Mouse (Mus musculus) liver, embryonic 11.5 days (tissue): ENCODE data around the gene Rsu1. TPM values are rescaled to one million over a fixed set of nuclear protein-coding genes. Genes with fewer than 3 reads are reported as not detected.
A peak's percentile ranks its signal among the peaks of the same experiment; 100 is the strongest.

Experiments
- ATAC-seq: fragments of 200-750 bp; cut with Nextera tagmentation; replicated peaks from 2 replicates; pipeline ENCODE4 v1.8.0; 2017; ENCODE audit warnings: moderate number of reproducible peaks, mild to moderate bottlenecking, moderate TSS enrichment, moderate library complexity; ENCODE audit not compliant: low FRiP score
- DNase-seq: peaks from one replicate; pipeline ENCODE4 v3.0.0-alpha.2; 2017; ENCODE audit warnings: low spot score
- H3K27ac ChIP-seq: fragments of 300-500 bp; sonication (generic); 2 replicates; pipeline ENCODE4 v1.5.1; 2014; ENCODE audit warnings: mild to moderate bottlenecking, low read depth, low read length, control low read depth
- H3K27me3 ChIP-seq: fragments of 300-500 bp; sonication (generic); replicated peaks from 2 replicates; pipeline ENCODE4 v1.6.1; 2014; ENCODE audit warnings: low read length, mixed read lengths; ENCODE audit not compliant: control insufficient read depth, insufficient read depth
- H3K36me3 ChIP-seq: fragments of 300-500 bp; sonication (generic); 2 replicates; pipeline ENCODE4 v1.6.1; 2014; ENCODE audit warnings: mild to moderate bottlenecking, low read length, moderate library complexity, mixed read lengths; ENCODE audit not compliant: control insufficient read depth, insufficient read depth
- H3K4me1 ChIP-seq: fragments of 300-500 bp; sonication (generic); replicated peaks from 2 replicates; pipeline ENCODE4 v1.6.1; 2014; ENCODE audit warnings: low read length, mixed read lengths; ENCODE audit not compliant: control insufficient read depth, insufficient read depth
- H3K4me2 ChIP-seq: fragments of 300-500 bp; sonication (generic); 2 replicates; pipeline ENCODE4 v1.6.1; 2014; ENCODE audit warnings: mild to moderate bottlenecking, control low read depth, moderate library complexity
- H3K4me3 ChIP-seq: fragments of 300-500 bp; sonication (generic); 2 replicates; pipeline ENCODE4 v1.5.1; 2014; ENCODE audit warnings: low read depth, low read length, control low read depth
- H3K9ac ChIP-seq: fragments of 300-500 bp; sonication (generic); 2 replicates; pipeline ENCODE4 v1.6.1; 2014; ENCODE audit warnings: low read depth, low read length, control low read depth
- H3K9me3 ChIP-seq: fragments of 300-500 bp; sonication (generic); 2 replicates; pipeline ENCODE4 v1.6.1; 2016; ENCODE audit warnings: low read length, inconsistent platforms, mixed read lengths; ENCODE audit not compliant: control insufficient read depth
- WGBS: fragments of 180-500 bp; shearing (Covaris S2); extraction: QIAGEN DNeasy Blood & Tissue Kit; methylation state at CpG from one replicate; pipeline ENCODE4 v1.1.7; 2014; 5-methylcytosine and 5-hydroxymethylcytosine counted together
- polyA plus RNA-seq: library from polyadenylated mRNA; unstranded; fragments of >200 nt; fragmentation: Nextera tagmentation; extraction: Ambion mirVana; gene quantifications from 2 replicates; pipeline ENCODE4 v1.2.1, GENCODE M21; 2014

The Rsu1 gene
- 135 and 140 TPM in 2 replicates for polyA plus RNA-seq

GRCm38 (mm10) chr2:13271165-13271957 lies at the start of gene Rsu1:
TSS of gene Rsu1 (minus strand) at chr2:13271415.
- WGBS = under 1% methylated on average over 37 of the region's 37 CpGs

GRCm38 (mm10) chr2:13303376-13303775 lies 32.2 kb upstream of the Rsu1 start:
- Histone ChIP-seq H3K27ac (no peak overlapping the region), H3K9ac (no peak overlapping the region), H3K36me3 (no peaks in the 10 kb centered on the region), H3K4me1 (no peaks in the 10 kb centered on the region), H3K4me3 (no peak overlapping the region), H3K4me2 (no peak overlapping the region), H3K9me3 (no peaks in the 10 kb centered on the region), H3K27me3 (no peaks in the 10 kb centered on the region)
- ATAC-seq = no peak
- 72% methylated on average over 3 of the region's 3 CpGs for WGBS
- DNase-seq = no peak

More at GRCm38 (mm10) chr2:13271165-13271957, at the start of gene Rsu1:
- H3K27ac ChIP-seq = peak within 1 kb of the TSS; percentile 6
- peak within 1 kb of the TSS; percentile 80 for H3K4me2 ChIP-seq
- H3K4me1 ChIP-seq = peaks cover 15% of the 10 kb centered on the region; the same call in 1 of the 2 replicates
- peak within 1 kb of the TSS; percentile 67 for H3K9ac ChIP-seq
- no peaks in the 10 kb centered on the region for H3K9me3 ChIP-seq
- no peaks in the 10 kb centered on the region for H3K36me3 ChIP-seq
- H3K4me3 ChIP-seq = peak within 1 kb of the TSS; percentile 62
- DNase-seq (peak; percentile 91), ATAC-seq (peak; percentile 97)
- no peaks in the 10 kb centered on the region for H3K27me3 ChIP-seq

- WGBS = 34% methylated on average over 3 of the region's 3 CpGs
- Histone ChIP-seq H3K36me3 (no peaks in the 10 kb centered on the region), H3K4me3 (no peak overlapping the region), H3K9me3 (no peaks in the 10 kb centered on the region), H3K9ac (no peak overlapping the region), H3K4me1 (no peaks in the 10 kb centered on the region), H3K27me3 (no peaks in the 10 kb centered on the region), H3K4me2 (no peak overlapping the region), H3K27ac (no peak overlapping the region)
- ATAC-seq = no peak
- no peak for DNase-seq
Observed at GRCm38 (mm10) chr2:13299031-13299430, 27.8 kb upstream of the Rsu1 start.

- no peaks in the 10 kb centered on the region for H3K4me1 ChIP-seq
- H3K9ac ChIP-seq = no peak overlapping the region
- ATAC-seq = no peak
- no peak for DNase-seq
- no peak overlapping the region for H3K4me2 ChIP-seq
- no peaks in the 10 kb centered on the region for H3K27me3 ChIP-seq
- H3K36me3 ChIP-seq = no peaks in the 10 kb centered on the region
- no peak overlapping the region for H3K4me3 ChIP-seq
- H3K27ac ChIP-seq = no peak overlapping the region
- H3K9me3 ChIP-seq = no peaks in the 10 kb centered on the region
- 43% methylated on average over 5 of the region's 5 CpGs for WGBS
Observed at GRCm38 (mm10) chr2:13297733-13298132, 26.5 kb upstream of the Rsu1 start.

GRCm38 (mm10) chr2:13290661-13291060 lies 19.4 kb upstream of the Rsu1 start:
- H3K36me3 ChIP-seq = no peaks in the 10 kb centered on the region
- no peak overlapping the region for H3K4me2 ChIP-seq
- ATAC-seq (no peak), DNase-seq (no peak)
- H3K4me3 ChIP-seq = no peak overlapping the region
- H3K27me3 ChIP-seq = no peaks in the 10 kb centered on the region
- no peaks in the 10 kb centered on the region for H3K4me1 ChIP-seq
- H3K27ac ChIP-seq = no peak overlapping the region
- WGBS = 5% methylated on average over 1 of the region's 1 CpGs
- no peaks in the 10 kb centered on the region for H3K9me3 ChIP-seq
- no peak overlapping the region for H3K9ac ChIP-seq

- H3K4me2 ChIP-seq = no peak overlapping the region
- H3K4me3 ChIP-seq = no peak overlapping the region
- H3K27ac ChIP-seq = no peak overlapping the region
- no peaks in the 10 kb centered on the region for H3K27me3 ChIP-seq
- WGBS = 76% methylated on average over 3 of the region's 3 CpGs
- ATAC-seq = no peak; the same call in 1 of the 2 replicates
- no peaks in the 10 kb centered on the region for H3K4me1 ChIP-seq
- H3K9me3 ChIP-seq = no peaks in the 10 kb centered on the region
- no peak overlapping the region for H3K9ac ChIP-seq
- no peaks in the 10 kb centered on the region for H3K36me3 ChIP-seq
- DNase-seq = no peak
Observed at GRCm38 (mm10) chr2:13290070-13290469, 18.9 kb upstream of the Rsu1 start.

- H3K4me2 ChIP-seq = no peak overlapping the region
- no peak overlapping the region for H3K27ac ChIP-seq
- no peaks in the 10 kb centered on the region for H3K27me3 ChIP-seq
- no peaks in the 10 kb centered on the region for H3K4me1 ChIP-seq
- 52% methylated on average over 10 of the region's 10 CpGs for WGBS
- no peak overlapping the region for H3K4me3 ChIP-seq
- H3K9ac ChIP-seq = no peak overlapping the region
- H3K36me3 ChIP-seq = no peaks in the 10 kb centered on the region
- ATAC-seq (no peak), DNase-seq (no peak)
- H3K9me3 ChIP-seq = no peaks in the 10 kb centered on the region
Observed at GRCm38 (mm10) chr2:13278114-13278862, 7.1 kb upstream of the Rsu1 start.

- no peaks in the 10 kb centered on the region for H3K27me3 ChIP-seq
- ATAC-seq (no peak), DNase-seq (no peak)
- WGBS = 53% methylated on average over 7 of the region's 7 CpGs
- H3K4me3 ChIP-seq = no peak overlapping the region
- H3K9me3 ChIP-seq = no peaks in the 10 kb centered on the region
- no peak overlapping the region for H3K4me2 ChIP-seq
- H3K36me3 ChIP-seq = no peaks in the 10 kb centered on the region
- H3K9ac ChIP-seq = no peak overlapping the region
- H3K27ac ChIP-seq = no peak overlapping the region
- H3K4me1 ChIP-seq = no peaks in the 10 kb centered on the region
Observed at GRCm38 (mm10) chr2:13275874-13276273, 4.7 kb upstream of the Rsu1 start.
